Mouse (Mus musculus) midbrain, embryonic 15.5 days (tissue): ENCODE results near the gene Rfwd3. TPM values are rescaled to one million over a fixed set of nuclear protein-coding genes. Genes with fewer than 3 reads are reported as not detected.
"Not testable (repeated sequence)": the region's sequence is repeated elsewhere in the genome, so short reads cannot be mapped to it uniquely, and the experiment has no call there.

Experiments
- ATAC-seq: fragments of 200-750 bp; cut with Nextera tagmentation; replicated peaks from 2 replicates; pipeline ENCODE4 v1.8.0; 2017; ENCODE audit warnings: moderate TSS enrichment
- H3K27ac ChIP-seq: fragments of 300-500 bp; sonication (generic); 2 replicates; pipeline ENCODE4 v1.5.1; 2015; ENCODE audit warnings: mild to moderate bottlenecking, inconsistent platforms
- H3K27me3 ChIP-seq: fragments of 300-500 bp; sonication (generic); replicated peaks from 2 replicates; pipeline ENCODE4 v1.6.1; 2015; ENCODE audit warnings: inconsistent platforms
- H3K36me3 ChIP-seq: fragments of 300-500 bp; sonication (generic); replicated peaks from 2 replicates; pipeline ENCODE4 v1.6.1; 2015; ENCODE audit warnings: inconsistent platforms
- H3K4me1 ChIP-seq: fragments of 300-500 bp; sonication (generic); 2 replicates; pipeline ENCODE4 v1.6.1; 2015; ENCODE audit warnings: inconsistent platforms
- H3K4me2 ChIP-seq: fragments of 300-500 bp; sonication (generic); 2 replicates; pipeline ENCODE4 v1.6.1; 2015; ENCODE audit warnings: inconsistent platforms, mild to moderate bottlenecking, moderate library complexity
- H3K4me3 ChIP-seq: fragments of 300-500 bp; sonication (generic); 2 replicates; pipeline ENCODE4 v1.5.1; 2015; ENCODE audit warnings: mild to moderate bottlenecking, inconsistent platforms
- H3K9ac ChIP-seq: fragments of 300-500 bp; sonication (generic); 2 replicates; pipeline ENCODE4 v1.6.1; 2015; ENCODE audit warnings: mild to moderate bottlenecking, inconsistent platforms
- H3K9me3 ChIP-seq: fragments of 300-500 bp; sonication (generic); 2 replicates; pipeline ENCODE4 v1.6.1; 2016; ENCODE audit warnings: inconsistent platforms
- WGBS: fragments of 180-500 bp; shearing (Covaris S2); methylation state at CpG from one replicate; pipeline ENCODE4 v1.1.7; 2015; ENCODE audit warnings: mixed read lengths; 5-methylcytosine and 5-hydroxymethylcytosine counted together
- polyA plus RNA-seq: library from polyadenylated mRNA; unstranded; fragments of >200 nt; fragmentation: Nextera tagmentation; extraction: Ambion mirVana; gene quantifications from 2 replicates; pipeline ENCODE4 v1.2.1, GENCODE M21; 2015

Rfwd3 gene
- 23.5 and 24.5 TPM in 2 replicates for polyA plus RNA-seq

DNA sequence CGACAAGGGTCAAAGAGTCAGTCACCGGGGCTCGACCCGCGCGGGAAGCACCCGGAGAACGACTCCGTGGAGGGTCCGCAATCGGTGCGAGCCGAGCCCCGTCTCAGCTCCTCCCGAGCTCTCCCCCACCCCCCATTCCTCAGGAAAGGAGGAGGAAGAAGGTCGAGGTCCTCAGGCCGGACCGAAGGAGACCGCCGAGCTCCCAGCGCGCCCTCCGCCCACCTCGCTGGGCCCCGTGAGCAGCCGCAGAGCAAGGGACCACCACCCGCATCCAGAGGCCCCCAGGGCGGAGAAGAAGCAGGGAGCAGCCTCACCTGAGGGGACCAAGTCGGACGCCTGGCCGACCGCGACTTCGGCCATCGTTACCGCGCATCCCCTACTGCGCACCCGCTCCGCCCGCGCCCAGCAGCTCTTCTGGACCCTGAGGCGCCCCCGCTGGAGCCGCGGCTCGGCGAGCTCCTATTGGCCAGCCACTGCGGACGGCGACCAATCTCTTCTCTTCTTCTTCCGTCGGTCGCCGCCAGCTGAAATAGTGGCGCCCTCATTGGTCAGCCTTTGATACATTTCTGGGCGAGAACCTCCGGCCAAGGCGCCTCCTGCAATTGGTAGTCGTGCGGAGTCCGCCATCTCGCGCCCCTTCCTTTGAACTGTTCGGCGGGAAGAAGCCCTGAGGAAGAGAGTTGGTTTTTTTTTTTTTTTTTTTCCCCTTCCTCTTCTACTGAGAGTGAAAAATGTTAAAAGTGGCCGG is at the start of gene Rfwd3:
Rfwd3 (minus strand) TSS at position 402 of the 748 bp plus-strand sequence.
- Histone ChIP-seq H3K4me3 (peak within 1 kb of the TSS; percentile 96), H3K4me1 (peaks cover 17% of the 10 kb centered on the region), H3K36me3 (no peaks in the 10 kb centered on the region), H3K4me2 (peak within 1 kb of the TSS; percentile 64), H3K9me3 (no peaks in the 10 kb centered on the region), H3K27me3 (no peaks in the 10 kb centered on the region), H3K9ac (peak within 1 kb of the TSS; percentile 86), H3K27ac (peak within 1 kb of the TSS; percentile 80)
- peak; percentile 100 for ATAC-seq
- under 1% methylated on average over 66 of the region's 67 CpGs for WGBS

DNA sequence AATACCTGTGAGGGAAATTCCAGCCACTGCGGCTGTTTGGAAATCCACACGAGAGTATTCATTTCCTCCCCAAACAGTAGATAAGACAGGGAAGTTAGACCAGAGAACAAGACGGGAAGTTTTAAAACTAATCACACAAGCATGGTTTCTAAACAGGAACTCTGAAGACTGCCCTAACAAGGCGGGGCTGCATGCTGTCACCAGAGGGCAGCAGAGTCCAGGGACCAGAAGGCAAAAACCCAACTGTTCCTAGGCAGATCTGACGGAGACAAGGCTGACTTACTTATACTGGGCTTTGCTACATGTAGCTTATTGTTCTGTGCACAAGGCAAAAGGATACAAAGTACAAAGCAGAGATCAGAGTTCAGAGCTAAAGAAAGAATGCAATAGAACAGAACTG is 43.2 kb upstream of the Rfwd3 start:
- Histone ChIP-seq H3K4me3 (no peak overlapping the region), H3K9ac (no peak overlapping the region), H3K36me3 (no peaks in the 10 kb centered on the region), H3K4me1 (peaks cover under 1% of the 10 kb centered on the region; the same call in 1 of the 2 replicates), H3K27ac (no peak overlapping the region), H3K9me3 (no peaks in the 10 kb centered on the region), H3K27me3 (peaks cover 16% of the 10 kb centered on the region), H3K4me2 (no peak overlapping the region)
- no peak for ATAC-seq
- WGBS = 16% methylated on average over 5 of the region's 5 CpGs

DNA sequence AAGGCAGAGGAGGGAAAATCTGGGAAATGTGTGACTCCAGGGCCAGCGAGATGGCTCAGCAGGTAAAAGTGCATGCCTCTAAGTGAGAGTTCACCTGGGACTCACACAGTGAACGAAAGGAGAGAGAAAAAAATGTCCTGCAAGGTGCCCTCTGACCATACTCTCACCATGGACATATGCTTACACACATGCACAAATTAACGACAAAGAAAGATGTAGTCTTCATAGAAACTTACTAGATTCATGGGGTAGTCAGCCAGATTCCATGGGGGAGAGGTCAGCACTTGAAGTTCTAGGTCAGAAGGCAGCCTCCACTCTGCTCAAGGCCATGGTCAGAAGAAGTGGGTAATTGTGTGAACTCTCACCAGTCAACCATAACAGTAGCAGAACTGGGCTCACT is 40.2 kb upstream of the Rfwd3 start:
- H3K36me3 ChIP-seq = no peaks in the 10 kb centered on the region
- ATAC-seq = no peak
- no peak overlapping the region for H3K27ac ChIP-seq
- 89% methylated on average over 3 of the region's 3 CpGs for WGBS
- H3K9me3 ChIP-seq = no peaks in the 10 kb centered on the region
- no peak overlapping the region for H3K9ac ChIP-seq
- no peak overlapping the region for H3K4me2 ChIP-seq
- H3K4me3 ChIP-seq = no peak overlapping the region
- H3K27me3 ChIP-seq = peaks cover 24% of the 10 kb centered on the region
- peaks cover 10% of the 10 kb centered on the region for H3K4me1 ChIP-seq

DNA sequence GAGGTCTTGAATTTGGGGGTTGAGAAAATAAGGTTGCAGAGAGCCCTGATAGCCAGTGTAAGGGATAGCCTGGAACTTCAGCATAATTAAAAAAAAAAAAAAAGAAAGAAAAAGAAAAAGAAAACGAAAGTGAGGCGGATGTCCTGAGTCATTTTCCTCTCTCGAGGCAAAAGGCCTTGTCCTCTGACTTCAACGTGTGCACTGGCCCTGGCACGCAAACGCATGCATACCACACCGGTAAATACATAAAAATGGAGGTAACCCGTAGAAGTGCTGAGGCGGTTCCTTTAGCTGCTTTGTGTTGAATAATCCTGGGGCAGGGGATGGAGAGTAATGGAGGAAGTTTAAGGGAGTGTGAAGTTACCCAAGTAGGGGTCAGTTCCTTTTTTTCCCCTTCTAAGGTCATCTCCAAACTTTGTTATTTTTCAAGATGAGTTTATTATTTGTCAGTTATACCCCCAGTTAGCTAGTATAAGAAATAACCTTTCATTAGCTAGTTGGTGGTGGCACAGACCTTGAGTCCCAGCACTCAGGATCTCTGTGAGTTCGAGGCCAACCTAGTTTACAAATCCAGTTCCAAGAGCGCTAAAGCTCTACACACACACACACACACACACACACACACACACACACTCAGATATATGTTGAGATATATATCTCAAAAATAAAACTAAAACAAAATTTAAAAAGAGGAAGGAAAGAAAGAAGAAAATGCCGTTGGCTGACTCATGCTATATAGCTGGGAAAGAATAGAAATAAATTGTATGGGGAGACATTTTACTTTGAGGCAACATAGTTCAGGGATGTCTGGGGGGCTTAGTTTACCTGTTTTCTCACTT is 38.6 kb upstream of the Rfwd3 start:
- Histone ChIP-seq H3K9me3 (no peaks in the 10 kb centered on the region), H3K9ac (no peak overlapping the region), H3K27me3 (peaks cover 24% of the 10 kb centered on the region), H3K27ac (no peak overlapping the region), H3K36me3 (no peaks in the 10 kb centered on the region), H3K4me3 (peak overlapping the region; percentile 36), H3K4me2 (peak overlapping the region; percentile 70), H3K4me1 (peaks cover 10% of the 10 kb centered on the region)
- 46% methylated on average over 12 of the region's 12 CpGs for WGBS
- ATAC-seq = no peak

DNA sequence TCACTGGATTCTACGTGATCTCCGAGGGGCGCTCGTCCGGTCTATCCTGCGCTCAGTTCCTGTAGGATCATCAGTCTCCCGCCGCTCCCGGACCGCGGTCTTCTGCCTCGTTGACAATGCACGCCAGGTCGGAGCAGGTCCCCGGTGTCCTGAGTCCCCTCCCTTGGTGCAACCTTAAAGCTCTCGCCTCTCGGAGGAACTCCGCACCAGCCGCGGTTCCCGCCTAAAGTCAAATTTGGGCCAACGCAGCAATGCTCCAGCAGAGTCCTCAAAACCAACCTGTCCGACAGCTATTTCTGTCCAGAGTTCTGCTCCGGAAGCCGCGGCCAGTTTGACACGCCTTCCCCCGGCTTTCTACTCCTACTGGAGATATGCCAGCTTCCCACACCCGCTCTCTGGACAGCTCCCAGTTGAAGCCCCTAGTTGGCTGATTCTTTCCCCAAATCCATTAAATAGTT is 37.9 kb upstream of the Rfwd3 start, which contains the start of gene Mlkl:
Mlkl (minus strand) TSS at position 288 of the 458 bp plus-strand sequence.
- WGBS = under 1% methylated on average over 29 of the region's 29 CpGs
- Histone ChIP-seq H3K9ac (peak within 1 kb of the TSS; percentile 13; the same call in 1 of the 2 replicates), H3K27me3 (peaks cover 24% of the 10 kb centered on the region), H3K27ac (no peak within 1 kb of the TSS), H3K4me2 (peak within 1 kb of the TSS; percentile 70), H3K4me1 (peaks cover 10% of the 10 kb centered on the region), H3K9me3 (no peaks in the 10 kb centered on the region), H3K4me3 (peak within 1 kb of the TSS; percentile 36), H3K36me3 (no peaks in the 10 kb centered on the region)
- ATAC-seq = no peak

DNA sequence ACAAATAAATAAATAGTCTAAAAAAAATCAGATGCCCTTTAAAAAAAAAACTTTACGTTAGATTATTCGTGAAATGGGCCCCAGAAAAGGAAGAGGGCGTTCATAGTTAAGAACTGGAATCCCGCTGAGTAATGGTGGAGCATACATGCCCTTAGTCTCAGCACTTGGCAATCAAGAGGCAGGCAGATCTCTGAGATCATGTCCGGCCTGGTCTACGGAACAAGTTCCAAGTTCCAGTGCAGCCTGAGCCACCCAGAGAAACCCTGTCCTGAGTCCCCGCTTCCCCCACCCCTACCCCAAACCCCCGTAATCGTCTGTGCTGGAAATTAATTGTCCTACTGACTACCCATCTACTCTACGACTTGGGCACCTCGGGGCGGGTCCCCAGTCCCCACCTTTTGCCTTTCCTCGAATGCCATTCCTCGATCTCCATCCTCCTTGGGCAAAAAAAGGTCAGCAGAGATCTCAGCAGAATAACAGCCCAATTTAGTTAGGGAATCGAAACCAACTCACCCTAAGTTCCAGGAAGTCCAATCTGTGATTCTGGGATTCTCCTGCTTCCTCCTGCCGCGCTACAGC is 37.4 kb upstream of the Rfwd3 start:
- H3K27me3 ChIP-seq = peaks cover 24% of the 10 kb centered on the region
- no peak for ATAC-seq
- peak overlapping the region; percentile 13; the same call in 1 of the 2 replicates for H3K9ac ChIP-seq

DNA sequence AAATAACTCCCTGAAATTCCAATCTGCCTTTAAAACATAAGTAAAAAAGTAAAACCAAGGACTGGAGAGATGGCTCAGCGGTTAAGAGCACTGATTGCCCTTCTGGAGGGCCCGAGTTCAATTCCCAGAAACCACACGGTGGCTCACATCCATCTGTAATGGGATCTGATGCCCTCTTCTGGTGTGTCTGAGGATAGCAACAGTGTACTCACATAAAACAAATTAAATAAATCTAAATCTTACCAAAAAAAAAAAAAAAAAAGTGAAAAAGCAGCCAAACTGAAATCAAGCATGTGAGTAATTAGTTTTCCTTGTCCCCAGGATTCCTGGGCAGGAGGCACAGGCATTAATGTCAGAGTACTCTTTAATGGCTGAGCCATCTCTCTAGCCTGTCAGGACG is 36.7 kb upstream of the Rfwd3 start:
- no peak overlapping the region for H3K9ac ChIP-seq
- no peak for ATAC-seq
- 83% methylated on average over 4 of the region's 4 CpGs for WGBS
- H3K36me3 ChIP-seq = no peaks in the 10 kb centered on the region
- H3K4me2 ChIP-seq = no peak overlapping the region
- peaks cover 24% of the 10 kb centered on the region for H3K27me3 ChIP-seq
- no peak overlapping the region for H3K4me3 ChIP-seq
- no peaks in the 10 kb centered on the region for H3K9me3 ChIP-seq
- H3K4me1 ChIP-seq = peaks cover 10% of the 10 kb centered on the region
- H3K27ac ChIP-seq = no peak overlapping the region

More for the DNA sequence above, 37.4 kb upstream of the Rfwd3 start:
- 34% methylated on average over 17 of the region's 17 CpGs for WGBS
- Histone ChIP-seq H3K36me3 (no peaks in the 10 kb centered on the region), H3K4me3 (peak overlapping the region; percentile 36), H3K9me3 (no peaks in the 10 kb centered on the region), H3K4me1 (peaks cover 10% of the 10 kb centered on the region), H3K27ac (no peak overlapping the region), H3K4me2 (peak overlapping the region; percentile 70)

DNA sequence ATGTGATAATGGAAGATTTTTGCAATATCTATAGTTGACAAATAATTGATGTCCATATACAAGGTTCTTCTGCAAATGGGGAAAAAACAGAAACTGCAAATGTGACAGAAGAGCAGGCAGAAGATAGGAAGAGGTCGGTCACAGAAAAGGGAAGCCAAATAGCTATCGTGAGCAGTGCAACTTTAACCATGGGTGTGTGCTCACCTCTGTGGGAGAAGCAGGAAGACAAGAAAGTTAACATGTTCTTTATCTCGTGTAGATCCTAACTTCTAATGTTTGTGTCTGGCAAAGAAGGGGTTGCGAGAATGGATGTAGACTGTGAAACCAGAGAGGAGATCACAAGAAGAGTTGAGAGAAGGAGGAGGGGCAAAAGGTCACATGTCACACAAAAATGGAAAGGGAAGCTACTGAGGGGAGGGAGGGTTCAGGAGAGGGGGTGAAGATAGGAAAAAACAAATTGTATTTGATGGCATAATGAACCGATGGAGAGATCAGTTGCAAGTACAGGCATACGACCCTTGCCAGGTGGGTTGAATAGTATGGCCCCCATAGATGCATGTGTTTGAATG is 25.3 kb upstream of the Rfwd3 start:
- Histone ChIP-seq H3K27me3 (no peaks in the 10 kb centered on the region), H3K9me3 (no peaks in the 10 kb centered on the region), H3K4me1 (no peaks in the 10 kb centered on the region), H3K4me3 (no peak overlapping the region), H3K9ac (no peak overlapping the region), H3K4me2 (no peak overlapping the region), H3K27ac (no peak overlapping the region), H3K36me3 (no peaks in the 10 kb centered on the region)
- no peak for ATAC-seq
- 86% methylated on average over 6 of the region's 6 CpGs for WGBS

DNA sequence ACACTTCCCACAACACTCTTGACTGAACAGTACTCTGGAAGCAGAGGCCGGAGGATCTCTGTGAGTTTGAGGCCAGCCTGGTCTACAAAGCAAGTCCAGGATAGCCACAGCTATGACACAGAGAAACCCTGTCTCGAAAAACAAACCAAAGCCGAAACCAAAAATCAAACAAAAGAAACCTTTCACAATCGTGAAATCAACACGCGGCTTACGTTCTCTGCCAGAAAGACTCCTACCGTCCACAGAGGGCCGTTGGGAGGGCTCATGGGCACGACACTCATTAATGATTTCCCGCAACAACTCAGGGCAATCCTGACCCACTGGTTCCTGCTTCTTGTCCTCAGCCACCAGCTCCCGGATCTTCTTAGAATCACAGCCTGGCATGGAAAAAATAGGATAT is 14.7 kb upstream of the Rfwd3 start:
- H3K9ac ChIP-seq = no peak overlapping the region
- WGBS = 90% methylated on average over 12 of the region's 12 CpGs
- H3K4me2 ChIP-seq = no peak overlapping the region
- H3K9me3 ChIP-seq = no peaks in the 10 kb centered on the region
- ATAC-seq = no peak
- H3K27me3 ChIP-seq = no peaks in the 10 kb centered on the region
- H3K27ac ChIP-seq = no peak overlapping the region
- H3K4me1 ChIP-seq = no peaks in the 10 kb centered on the region
- H3K36me3 ChIP-seq = no peaks in the 10 kb centered on the region
- H3K4me3 ChIP-seq = no peak overlapping the region

DNA sequence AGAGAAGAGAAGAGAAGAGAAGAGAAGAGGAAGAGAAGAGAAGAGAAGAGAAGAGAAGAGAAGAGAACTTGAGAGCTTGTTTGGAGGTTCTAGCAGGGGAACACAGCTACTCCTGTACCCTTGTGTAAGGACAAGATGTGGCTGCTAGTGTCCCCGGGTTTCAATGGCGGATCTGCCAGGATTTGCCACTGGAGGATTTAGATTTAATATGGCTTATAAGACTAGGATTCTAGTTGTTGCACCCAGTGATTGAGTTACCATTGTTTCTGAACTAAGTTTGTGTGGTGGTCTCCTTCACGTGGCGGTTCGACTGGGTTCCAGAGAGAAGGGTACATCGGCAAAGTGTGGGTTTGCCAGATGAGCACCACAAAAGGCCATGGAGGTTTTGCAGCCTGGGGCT is 13.9 kb upstream of the Rfwd3 start:
- H3K4me1 ChIP-seq, H3K4me2 ChIP-seq, H3K9me3 ChIP-seq, H3K4me3 ChIP-seq, H3K9ac ChIP-seq, ATAC-seq, H3K36me3 ChIP-seq, H3K27me3 ChIP-seq, H3K27ac ChIP-seq: not testable (repeated sequence)
- WGBS = 95% methylated on average over 6 of the region's 6 CpGs

DNA sequence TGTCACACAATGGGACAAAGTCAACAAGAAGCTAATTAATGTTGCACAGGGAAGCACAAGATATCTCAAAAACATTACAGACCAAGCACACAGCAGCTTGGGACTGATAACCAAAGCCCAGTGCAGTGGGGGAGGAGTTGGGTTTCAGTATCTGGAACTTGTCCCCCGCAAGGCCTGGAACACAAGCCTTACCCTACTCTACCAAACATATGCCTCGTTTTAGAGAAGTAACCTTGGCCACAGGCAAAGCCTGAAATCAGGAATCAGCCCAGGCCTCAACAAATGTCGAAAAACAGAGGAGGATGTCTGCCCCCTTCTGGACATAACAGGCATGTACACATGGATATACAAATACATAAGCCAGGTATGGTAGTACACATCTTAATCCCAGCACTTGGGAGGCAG is 12.7 kb upstream of the Rfwd3 start:
- H3K4me2 ChIP-seq = no peak overlapping the region
- H3K27ac ChIP-seq = no peak overlapping the region
- H3K4me3 ChIP-seq = no peak overlapping the region
- no peaks in the 10 kb centered on the region for H3K36me3 ChIP-seq
- no peaks in the 10 kb centered on the region for H3K9me3 ChIP-seq
- 79% methylated on average over 3 of the region's 3 CpGs for WGBS
- H3K4me1 ChIP-seq = no peaks in the 10 kb centered on the region
- no peak for ATAC-seq
- no peaks in the 10 kb centered on the region for H3K27me3 ChIP-seq
- H3K9ac ChIP-seq = no peak overlapping the region

DNA sequence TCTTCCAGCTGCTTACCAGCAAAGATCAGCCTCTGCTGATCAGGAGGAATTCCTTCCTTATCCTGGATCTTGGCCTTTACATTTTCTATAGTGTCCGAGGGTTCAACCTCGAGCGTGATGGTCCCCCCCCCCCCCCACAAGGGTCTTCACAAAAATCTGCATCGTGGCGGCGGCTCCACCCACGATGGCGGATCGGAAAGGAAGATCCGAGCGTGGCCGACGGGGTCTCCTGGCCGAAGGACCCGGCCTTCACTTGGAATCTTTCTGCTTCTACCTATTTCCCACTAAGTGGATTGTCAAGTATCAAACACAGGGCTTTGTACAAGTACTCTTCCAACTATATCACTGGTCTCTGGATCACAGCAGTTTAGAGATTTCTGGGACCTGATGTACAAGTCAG is 10.0 kb upstream of the Rfwd3 start:
- not testable (repeated sequence) for H3K4me3 ChIP-seq, H3K36me3 ChIP-seq, H3K27me3 ChIP-seq, H3K4me2 ChIP-seq, H3K4me1 ChIP-seq, ATAC-seq, H3K9me3 ChIP-seq, H3K27ac ChIP-seq, H3K9ac ChIP-seq
- WGBS = 89% methylated on average over 15 of the region's 15 CpGs
